Mouse (Mus musculus) heart, adult 2 months (tissue): ENCODE results near the gene Scn4b.

Source experiments
- CTCF ChIP-seq: fragments of 200-600 bp; IDR thresholded peaks from 2 replicates; pipeline ENCODE4 v1.8.1; 2022; ENCODE audit warnings: antibody characterized with exemption, mild to moderate bottlenecking, moderate library complexity
- EP300 ChIP-seq: fragments of 200-500 bp; IDR thresholded peaks from 2 replicates; pipeline ENCODE4 v1.6.1; 2011; ENCODE audit warnings: low read depth, low read length, control low read depth; ENCODE audit not compliant: insufficient read depth

DNA sequence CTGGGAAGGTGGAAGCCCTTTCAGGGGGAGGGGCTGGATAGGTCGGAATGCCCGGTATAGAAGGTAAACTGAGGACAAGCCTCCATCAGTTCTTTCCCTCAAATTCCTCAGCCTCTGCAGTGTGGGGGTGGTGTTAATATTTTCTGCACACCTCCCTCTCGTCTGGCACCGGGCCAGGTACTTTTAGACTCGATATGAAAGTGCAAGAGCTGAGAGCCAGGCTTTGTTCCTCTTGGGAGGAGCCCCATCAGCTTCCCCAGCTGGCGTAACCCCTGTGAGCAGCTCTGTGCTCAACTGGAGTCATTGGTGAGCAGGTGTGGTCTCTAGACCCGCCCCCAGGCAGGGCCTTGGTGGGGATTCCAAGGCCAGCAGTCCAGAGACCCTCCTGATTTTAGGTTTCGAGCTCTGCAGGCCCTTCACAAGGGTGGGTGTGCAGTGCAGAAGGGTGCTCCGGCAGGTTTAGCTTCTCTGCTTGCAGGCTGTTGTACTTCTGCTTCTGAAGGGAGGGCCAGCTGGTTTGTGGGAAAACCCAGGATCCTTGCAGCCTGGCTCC lies 15.9 kb upstream of the Scn4b start:
- TF ChIP-seq EP300 = no peak
- TF ChIP-seq CTCF = no peak
